Mouse (Mus musculus) kidney, embryonic 16.5 days (tissue): ENCODE measurements at regions not wholly inside any gene's neighbourhood (a gene's known extent, or its start where the extent isn't known, plus 50 kb on each side); places are given as distances from the start of the nearest gene placed in this dataset.

ENCODE experiments used
- ATAC-seq: fragments of 200-750 bp; cut with Nextera tagmentation; 2 replicates; pipeline ENCODE4 v1.8.0; 2017; ENCODE audit warnings: moderate TSS enrichment; ENCODE audit not compliant: low FRiP score, low TSS enrichment
- H3K27ac ChIP-seq: fragments of 300-500 bp; sonication (generic); 2 replicates; pipeline ENCODE4 v1.5.1; 2014; ENCODE audit warnings: low read length
- H3K27me3 ChIP-seq: fragments of 300-500 bp; sonication (generic); 2 replicates; pipeline ENCODE4 v1.6.1; 2014; ENCODE audit warnings: low read length, control low read depth, mixed read lengths; ENCODE audit not compliant: insufficient read depth
- H3K36me3 ChIP-seq: fragments of 300-500 bp; sonication (generic); 2 replicates; pipeline ENCODE4 v1.6.1; 2014; ENCODE audit warnings: low read length, control low read depth, mixed read lengths; ENCODE audit not compliant: insufficient read depth
- H3K4me1 ChIP-seq: fragments of 300-500 bp; sonication (generic); 2 replicates; pipeline ENCODE4 v1.6.1; 2014; ENCODE audit warnings: low read length, control low read depth, mixed read lengths; ENCODE audit not compliant: insufficient read depth
- H3K4me2 ChIP-seq: fragments of 300-500 bp; sonication (generic); replicated peaks from 2 replicates; pipeline ENCODE4 v1.6.1; 2014; ENCODE audit warnings: low read depth, low read length
- H3K4me3 ChIP-seq: fragments of 300-500 bp; sonication (generic); 2 replicates; pipeline ENCODE4 v1.5.1; 2014; ENCODE audit warnings: mild to moderate bottlenecking, low read length
- H3K9ac ChIP-seq: fragments of 300-500 bp; sonication (generic); replicated peaks from 2 replicates; pipeline ENCODE4 v1.6.1; 2014; ENCODE audit warnings: low read length
- H3K9me3 ChIP-seq: fragments of 300-500 bp; sonication (generic); 2 replicates; pipeline ENCODE4 v1.6.1; 2016; ENCODE audit warnings: low read length, control low read depth
- WGBS: fragments of 180-500 bp; shearing (Covaris S2); extraction: QIAGEN DNeasy Blood & Tissue Kit; methylation state at CpG from one replicate; pipeline ENCODE4 v1.1.7; 2014; 5-methylcytosine and 5-hydroxymethylcytosine counted together

DNA sequence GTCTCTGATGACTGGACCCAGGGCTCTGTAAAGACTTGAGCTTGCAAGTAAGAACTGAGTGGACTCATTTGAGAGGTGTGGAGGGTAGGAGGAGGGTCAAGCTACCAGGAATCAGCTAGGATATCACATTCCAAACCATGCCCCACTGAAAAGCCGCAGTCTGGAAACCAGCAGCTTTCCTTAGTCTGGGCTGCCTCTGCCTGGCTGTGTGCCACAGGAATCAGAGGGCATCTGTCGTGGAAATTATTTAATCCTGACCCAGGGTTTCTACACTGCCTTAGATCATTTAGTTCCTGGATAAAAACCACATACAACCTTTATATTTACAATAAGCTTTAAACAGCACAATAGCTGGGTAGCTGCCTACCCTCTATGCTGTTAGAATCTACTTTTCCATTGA is 66.4 kb downstream of the Fam43a start:
- H3K9ac ChIP-seq, result no peak overlapping the region
- no peak overlapping the region for H3K4me3 ChIP-seq
- H3K36me3 ChIP-seq, result no peaks in the 10 kb centered on the region
- H3K9me3 ChIP-seq, result no peaks in the 10 kb centered on the region
- WGBS, result 22% methylated on average over 2 of the region's 2 CpGs
- no peak overlapping the region for H3K4me2 ChIP-seq
- H3K27ac ChIP-seq, result no peak overlapping the region
- H3K4me1 ChIP-seq, result peaks cover 24% of the 10 kb centered on the region
- no peaks in the 10 kb centered on the region for H3K27me3 ChIP-seq
- no peak for ATAC-seq

- 79% methylated on average over 8 of the region's 8 CpGs for WGBS
- Histone ChIP-seq H3K4me2 (no peak overlapping the region), H3K9ac (no peak overlapping the region), H3K36me3 (no peaks in the 10 kb centered on the region), H3K4me1 (peaks cover 8% of the 10 kb centered on the region; the same call in 1 of the 2 replicates), H3K27me3 (no peaks in the 10 kb centered on the region), H3K27ac (no peak overlapping the region), H3K9me3 (no peaks in the 10 kb centered on the region), H3K4me3 (no peak overlapping the region)
- ATAC-seq, result no peak
Measured at GRCm38 (mm10) chr16:30669883-30670282, 70.4 kb downstream of the Fam43a start.

GRCm38 (mm10) chr16:30671584-30671983 is 72.1 kb downstream of the Fam43a start:
- ATAC-seq, result no peak
- Histone ChIP-seq H3K9ac (no peak overlapping the region), H3K36me3 (no peaks in the 10 kb centered on the region), H3K4me3 (no peak overlapping the region), H3K9me3 (no peaks in the 10 kb centered on the region), H3K4me2 (no peak overlapping the region), H3K27me3 (no peaks in the 10 kb centered on the region), H3K4me1 (no peaks in the 10 kb centered on the region), H3K27ac (no peak overlapping the region)
- 61% methylated on average over 10 of the region's 10 CpGs for WGBS

DNA sequence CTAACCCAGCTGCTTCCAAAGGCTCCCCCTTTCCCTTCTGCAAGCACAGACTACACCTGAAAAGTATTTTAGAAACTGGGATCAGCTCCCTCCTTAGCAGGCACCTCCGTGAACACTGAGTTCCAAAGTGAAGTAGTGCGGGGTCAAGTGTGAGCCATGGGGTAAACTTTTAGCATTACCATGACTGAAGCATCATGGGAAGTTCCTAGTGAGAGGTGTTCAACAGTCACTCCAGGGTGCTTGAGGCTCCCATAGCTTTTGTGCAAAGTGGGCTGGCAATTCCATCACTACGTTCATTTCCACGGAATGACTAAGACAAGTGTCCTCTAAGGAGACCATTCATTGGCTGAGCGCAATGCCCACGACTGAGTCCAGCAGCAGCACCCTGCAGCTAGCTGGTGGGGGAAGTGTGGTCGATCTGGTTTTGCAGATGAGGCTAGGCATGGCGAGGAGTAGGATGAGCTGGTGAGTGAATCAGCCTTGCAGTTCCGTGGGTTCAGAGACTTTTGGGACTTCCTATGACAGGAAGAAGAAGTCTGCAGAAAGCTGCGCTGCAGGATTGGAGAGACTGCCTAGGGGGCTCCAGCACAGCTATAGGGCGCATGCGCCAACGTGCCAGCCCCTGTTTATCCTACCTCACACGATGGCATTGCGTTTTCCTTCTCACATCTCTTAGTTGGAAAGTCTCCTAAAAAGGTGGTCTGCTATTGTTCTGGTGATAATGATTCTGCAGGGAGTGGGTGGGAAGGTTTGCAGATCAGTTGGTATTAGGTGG is 73.4 kb downstream of the Fam43a start:
- Histone ChIP-seq H3K27me3 (no peaks in the 10 kb centered on the region), H3K9me3 (no peaks in the 10 kb centered on the region), H3K4me2 (no peak overlapping the region), H3K36me3 (no peaks in the 10 kb centered on the region), H3K4me1 (no peaks in the 10 kb centered on the region), H3K9ac (no peak overlapping the region), H3K4me3 (no peak overlapping the region), H3K27ac (no peak overlapping the region)
- ATAC-seq, result no peak
- WGBS, result 74% methylated on average over 15 of the region's 15 CpGs

DNA sequence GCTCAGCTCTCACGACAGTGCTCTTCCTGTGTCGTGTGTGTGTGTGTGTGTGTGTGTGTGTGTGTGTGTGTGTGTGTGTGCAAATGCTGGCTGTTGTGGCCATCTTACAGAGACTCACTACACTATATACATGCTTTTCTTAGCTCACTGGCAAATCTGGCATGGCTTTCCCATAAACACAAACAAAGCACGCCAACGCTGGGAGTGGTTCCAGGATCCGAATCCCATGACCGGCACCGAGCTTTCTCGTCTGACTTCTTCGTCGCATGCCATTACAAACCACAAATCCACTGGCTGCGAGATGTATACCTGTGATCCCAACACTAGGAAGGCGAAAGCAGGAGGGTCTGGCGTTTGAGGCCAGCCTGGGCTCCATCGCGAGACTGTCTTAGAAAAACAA is 74.1 kb downstream of the Fam43a start:
- Histone ChIP-seq H3K4me3 (no peak overlapping the region), H3K27me3 (no peaks in the 10 kb centered on the region), H3K9ac (no peak overlapping the region), H3K27ac (no peak overlapping the region), H3K4me1 (no peaks in the 10 kb centered on the region), H3K4me2 (no peak overlapping the region), H3K9me3 (no peaks in the 10 kb centered on the region), H3K36me3 (no peaks in the 10 kb centered on the region)
- WGBS, result 84% methylated on average over 15 of the region's 15 CpGs
- ATAC-seq, result no peak

- no peaks in the 10 kb centered on the region for H3K36me3 ChIP-seq
- no peaks in the 10 kb centered on the region for H3K27me3 ChIP-seq
- H3K4me1 ChIP-seq, result no peaks in the 10 kb centered on the region
- no peak overlapping the region for H3K4me2 ChIP-seq
- no peaks in the 10 kb centered on the region for H3K9me3 ChIP-seq
- no peak overlapping the region for H3K9ac ChIP-seq
- no peak overlapping the region for H3K4me3 ChIP-seq
- 57% methylated on average over 4 of the region's 4 CpGs for WGBS
- no peak for ATAC-seq
- H3K27ac ChIP-seq, result no peak overlapping the region
Measured at GRCm38 (mm10) chr16:30675829-30676228, 76.3 kb downstream of the Fam43a start.

DNA sequence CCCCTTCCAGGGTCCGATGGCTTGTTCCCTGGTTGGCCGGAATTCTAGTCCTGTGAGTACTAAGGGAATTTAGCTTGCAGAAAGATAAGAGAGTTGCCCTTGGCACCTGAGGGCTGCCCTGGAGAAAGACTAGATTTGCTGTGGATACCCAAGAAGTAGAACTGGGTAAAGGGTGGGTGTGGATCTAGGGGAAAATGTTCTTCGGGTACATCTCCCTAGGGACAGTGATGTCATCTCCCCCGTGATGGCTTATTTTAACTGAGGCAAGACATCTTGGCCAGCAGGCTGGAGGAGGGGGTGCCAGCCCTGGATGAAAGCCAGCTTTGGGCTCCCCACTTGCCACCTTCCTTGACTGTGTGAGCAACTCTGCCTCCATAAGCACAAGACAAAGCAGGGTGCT is 77.5 kb downstream of the Fam43a start:
- H3K4me2 ChIP-seq, result no peak overlapping the region
- WGBS, result 87% methylated on average over 4 of the region's 4 CpGs
- no peaks in the 10 kb centered on the region for H3K4me1 ChIP-seq
- H3K9ac ChIP-seq, result no peak overlapping the region
- no peaks in the 10 kb centered on the region for H3K27me3 ChIP-seq
- no peaks in the 10 kb centered on the region for H3K9me3 ChIP-seq
- no peak for ATAC-seq
- no peak overlapping the region for H3K27ac ChIP-seq
- no peaks in the 10 kb centered on the region for H3K36me3 ChIP-seq
- H3K4me3 ChIP-seq, result no peak overlapping the region

DNA sequence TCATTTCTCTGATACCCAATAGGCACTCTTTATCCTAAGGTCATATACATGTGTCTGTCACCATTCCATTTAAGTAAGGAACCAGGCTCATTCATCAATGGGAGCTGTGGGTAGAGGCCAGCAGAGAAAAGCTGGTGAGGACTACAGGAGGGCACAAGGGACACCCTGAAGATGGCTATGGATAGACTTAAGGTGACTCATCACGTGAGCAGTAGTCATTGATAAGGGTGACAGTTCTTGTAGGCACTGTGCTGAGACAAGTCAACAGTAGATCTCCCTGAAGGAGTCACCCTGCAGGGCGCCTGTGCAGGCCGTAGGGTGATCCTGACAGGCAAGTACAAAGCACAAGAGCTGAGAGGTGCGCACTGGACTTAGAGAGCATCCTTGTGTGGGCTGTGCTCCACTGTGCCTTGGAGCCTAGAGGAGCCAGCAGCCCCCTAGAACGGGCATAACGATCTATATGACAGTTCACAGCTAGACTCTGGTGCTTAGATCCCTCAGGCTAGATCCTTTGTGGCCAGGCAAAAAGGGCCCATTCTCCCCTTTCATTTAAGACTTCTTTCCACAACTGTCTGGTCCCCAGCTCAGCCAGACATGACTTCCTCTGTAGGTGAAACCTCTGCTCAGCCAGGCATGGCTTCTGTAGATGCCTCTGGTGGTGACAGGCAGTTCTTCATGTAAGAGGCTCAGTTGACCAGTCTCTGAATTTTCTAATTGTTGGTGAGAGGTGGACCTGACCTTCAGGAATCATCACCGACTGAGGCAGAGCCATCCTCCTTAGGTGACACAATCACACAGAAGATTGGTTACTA is 78.6 kb downstream of the Fam43a start:
- H3K9me3 ChIP-seq, result no peaks in the 10 kb centered on the region
- H3K4me3 ChIP-seq, result no peak overlapping the region
- H3K9ac ChIP-seq, result no peak overlapping the region
- H3K27me3 ChIP-seq, result no peaks in the 10 kb centered on the region
- no peak for ATAC-seq
- H3K36me3 ChIP-seq, result no peaks in the 10 kb centered on the region
- 82% methylated on average over 7 of the region's 7 CpGs for WGBS
- no peak overlapping the region for H3K27ac ChIP-seq
- H3K4me2 ChIP-seq, result no peak overlapping the region
- no peaks in the 10 kb centered on the region for H3K4me1 ChIP-seq

DNA sequence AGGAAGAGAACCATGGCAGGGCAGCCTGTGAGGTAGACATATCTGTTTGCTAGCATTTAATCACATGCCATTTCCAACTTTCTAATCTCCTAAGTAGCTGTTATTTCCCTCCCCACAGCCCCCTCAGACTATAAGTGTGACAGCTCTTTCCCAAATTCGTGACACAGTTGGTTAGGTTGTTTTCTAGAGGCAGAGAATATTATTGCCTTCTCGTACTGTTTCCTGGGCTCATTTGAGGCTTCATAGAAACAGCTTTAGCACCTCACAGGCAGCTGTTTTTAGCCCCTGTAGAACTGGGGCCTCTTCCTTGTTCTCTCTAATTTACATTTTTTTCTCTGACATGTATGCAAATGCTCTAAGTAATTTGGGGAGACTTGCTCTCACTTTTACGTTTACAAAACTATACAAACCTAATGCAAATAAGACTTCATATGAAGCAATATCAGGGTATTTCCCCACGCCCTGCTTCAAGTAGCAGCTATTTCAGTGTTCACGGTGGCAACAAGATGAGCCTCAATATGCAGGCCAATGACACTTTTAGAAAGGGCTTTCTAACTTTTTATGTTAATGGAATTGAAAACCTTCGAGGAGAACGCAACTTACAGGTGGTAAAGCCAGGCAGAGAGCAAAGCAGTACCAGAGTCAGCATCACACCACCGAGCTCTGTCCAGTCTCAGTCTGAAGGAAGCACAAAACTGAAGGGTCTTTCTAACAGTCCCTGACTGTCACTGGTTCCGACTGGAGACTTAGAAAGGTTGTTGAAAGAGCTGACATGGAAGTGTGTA is 79.4 kb downstream of the Fam43a start:
- H3K9me3 ChIP-seq, result no peaks in the 10 kb centered on the region
- ATAC-seq, result no peak
- H3K36me3 ChIP-seq, result no peaks in the 10 kb centered on the region
- H3K9ac ChIP-seq, result no peak overlapping the region
- no peaks in the 10 kb centered on the region for H3K27me3 ChIP-seq
- H3K4me3 ChIP-seq, result no peak overlapping the region
- no peak overlapping the region for H3K27ac ChIP-seq
- WGBS, result 79% methylated on average over 9 of the region's 9 CpGs
- H3K4me1 ChIP-seq, result no peaks in the 10 kb centered on the region
- no peak overlapping the region for H3K4me2 ChIP-seq
